Mouse (Mus musculus) midbrain, embryonic 11.5 days (tissue): Measurements from ENCODE around the gene Tbc1d5. TPM values are rescaled to one million over a fixed set of nuclear protein-coding genes. Genes with fewer than 3 reads are reported as not detected.

Source experiments
- ATAC-seq: fragments of 200-750 bp; cut with Nextera tagmentation; 2 replicates; pipeline ENCODE4 v1.8.0; 2017; ENCODE audit warnings: moderate TSS enrichment, moderate library complexity; ENCODE audit not compliant: low FRiP score
- DNase-seq: peaks from one replicate; pipeline ENCODE4 v3.0.0; 2015; ENCODE audit warnings: low spot score; ENCODE audit errors: missing footprints
- H3K27ac ChIP-seq: fragments of 300-500 bp; sonication (generic); 2 replicates; pipeline ENCODE4 v1.5.1; 2014; ENCODE audit warnings: low read depth, low read length
- H3K27me3 ChIP-seq: fragments of 300-500 bp; sonication (generic); 2 replicates; pipeline ENCODE4 v1.6.1; 2014; ENCODE audit warnings: mild to moderate bottlenecking, low read length, moderate library complexity, mixed read lengths; ENCODE audit not compliant: control insufficient read depth, insufficient read depth
- H3K36me3 ChIP-seq: fragments of 300-500 bp; sonication (generic); 2 replicates; pipeline ENCODE4 v1.6.1; 2014; ENCODE audit warnings: mild to moderate bottlenecking, low read length, moderate library complexity, mixed read lengths; ENCODE audit not compliant: control insufficient read depth, insufficient read depth
- H3K4me1 ChIP-seq: fragments of 300-500 bp; sonication (generic); 2 replicates; pipeline ENCODE4 v1.6.1; 2014; ENCODE audit warnings: low read length; ENCODE audit not compliant: control insufficient read depth, insufficient read depth
- H3K4me2 ChIP-seq: fragments of 300-500 bp; sonication (generic); 2 replicates; pipeline ENCODE4 v1.6.1; 2014; ENCODE audit warnings: mild to moderate bottlenecking, moderate library complexity
- H3K4me3 ChIP-seq: fragments of 300-500 bp; sonication (generic); 2 replicates; pipeline ENCODE4 v1.5.1; 2014; ENCODE audit warnings: low read depth, low read length
- H3K9ac ChIP-seq: fragments of 300-500 bp; sonication (generic); 2 replicates; pipeline ENCODE4 v1.6.1; 2014; ENCODE audit warnings: low read length
- H3K9me3 ChIP-seq: fragments of 300-500 bp; sonication (generic); 2 replicates; pipeline ENCODE4 v1.6.1; 2016; ENCODE audit warnings: low read length; ENCODE audit not compliant: control insufficient read depth
- WGBS: fragments of 180-500 bp; shearing (Covaris S2); extraction: QIAGEN DNeasy Blood & Tissue Kit; methylation state at CpG from one replicate; pipeline ENCODE4 v1.1.7; 2014; 5-methylcytosine and 5-hydroxymethylcytosine counted together
- polyA plus RNA-seq: library from polyadenylated mRNA; unstranded; fragments of >200 nt; fragmentation: Nextera tagmentation; extraction: Ambion mirVana; gene quantifications from 2 replicates; pipeline ENCODE4 v1.2.1, GENCODE M21; 2014

The Tbc1d5 gene
- 9.4 and 9.9 TPM in 2 replicates for polyA plus RNA-seq

- no peaks in the 10 kb centered on the region for H3K9me3 ChIP-seq
- H3K9ac ChIP-seq: peak within 1 kb of the TSS; percentile 98
- H3K4me2 ChIP-seq: peak within 1 kb of the TSS; percentile 75
- WGBS: 3% methylated on average over 54 of the region's 54 CpGs
- peak; percentile 99 for DNase-seq
- H3K36me3 ChIP-seq: no peaks in the 10 kb centered on the region
- H3K27ac ChIP-seq: peak within 1 kb of the TSS; percentile 97
- peaks cover 4% of the 10 kb centered on the region; the same call in 1 of the 2 replicates for H3K4me1 ChIP-seq
- H3K27me3 ChIP-seq: no peaks in the 10 kb centered on the region
- H3K4me3 ChIP-seq: peak within 1 kb of the TSS; percentile 81
- ATAC-seq: peak; percentile 96
These were observed at the start of gene Tbc1d5 for GRCm38 (mm10) chr17:51179195-51179953. Gene Tbc1d5 (minus strand): TSS chr17:51179352.

GRCm38 (mm10) chr17:51226056-51226455 lies 46.9 kb upstream of the Tbc1d5 start:
- H3K4me1 ChIP-seq: no peaks in the 10 kb centered on the region

GRCm38 (mm10) chr17:51223152-51223551 lies 44.0 kb upstream of the Tbc1d5 start:
- Histone ChIP-seq H3K4me3 (no peak overlapping the region), H3K4me2 (no peak overlapping the region), H3K9ac (no peak overlapping the region), H3K27ac (no peak overlapping the region), H3K36me3 (no peaks in the 10 kb centered on the region), H3K27me3 (no peaks in the 10 kb centered on the region), H3K4me1 (no peaks in the 10 kb centered on the region), H3K9me3 (no peaks in the 10 kb centered on the region)
- DNase-seq: no peak
- ATAC-seq: 0 out of 2 replicates have a peak, but pooled peaks have one; percentile 40
- WGBS: 18% methylated on average over 4 of the region's 4 CpGs

More at GRCm38 (mm10) chr17:51226056-51226455, 46.9 kb upstream of the Tbc1d5 start:
- H3K27me3 ChIP-seq: no peaks in the 10 kb centered on the region
- H3K9ac ChIP-seq: no peak overlapping the region
- H3K4me3 ChIP-seq: no peak overlapping the region
- no peak overlapping the region for H3K4me2 ChIP-seq
- no peaks in the 10 kb centered on the region for H3K9me3 ChIP-seq
- ATAC-seq: no peak
- 84% methylated on average over 1 of the region's 1 CpGs for WGBS
- no peaks in the 10 kb centered on the region for H3K36me3 ChIP-seq
- no peak for DNase-seq
- no peak overlapping the region for H3K27ac ChIP-seq

- Histone ChIP-seq H3K4me1 (no peaks in the 10 kb centered on the region), H3K27me3 (no peaks in the 10 kb centered on the region), H3K4me2 (no peak overlapping the region), H3K9ac (no peak overlapping the region), H3K36me3 (no peaks in the 10 kb centered on the region), H3K4me3 (no peak overlapping the region), H3K27ac (no peak overlapping the region), H3K9me3 (no peaks in the 10 kb centered on the region)
- WGBS: 85% methylated on average over 7 of the region's 7 CpGs
- ATAC-seq (no peak), DNase-seq (no peak)
These were observed 41.9 kb upstream of the Tbc1d5 start for GRCm38 (mm10) chr17:51221075-51221474.

- whole genome bisulfite sequencing: 89% methylated on average over 3 of the region's 3 CpGs
- ATAC-seq (no peak), DNase-seq (no peak)
- no peaks in the 10 kb centered on the region for H3K27me3 ChIP-seq
- no peaks in the 10 kb centered on the region for H3K9me3 ChIP-seq
- H3K4me1 ChIP-seq: no peaks in the 10 kb centered on the region
- no peak overlapping the region for H3K4me3 ChIP-seq
- no peak overlapping the region for H3K27ac ChIP-seq
- H3K4me2 ChIP-seq: no peak overlapping the region
- no peak overlapping the region for H3K9ac ChIP-seq
- H3K36me3 ChIP-seq: no peaks in the 10 kb centered on the region
These were observed 40.7 kb upstream of the Tbc1d5 start for GRCm38 (mm10) chr17:51219897-51220296.

- Histone ChIP-seq H3K9me3 (no peaks in the 10 kb centered on the region), H3K36me3 (no peaks in the 10 kb centered on the region), H3K27me3 (no peaks in the 10 kb centered on the region), H3K27ac (no peak overlapping the region), H3K9ac (no peak overlapping the region), H3K4me3 (no peak overlapping the region), H3K4me1 (no peaks in the 10 kb centered on the region), H3K4me2 (no peak overlapping the region)
- DNase-seq (no peak), ATAC-seq (no peak)
- 91% methylated on average over 6 of the region's 6 CpGs for WGBS
These were observed 37.3 kb upstream of the Tbc1d5 start for GRCm38 (mm10) chr17:51216426-51216825.

- no peak overlapping the region for H3K4me2 ChIP-seq
- no peak overlapping the region for H3K27ac ChIP-seq
- ATAC-seq: no peak
- H3K9me3 ChIP-seq: no peaks in the 10 kb centered on the region
- H3K9ac ChIP-seq: no peak overlapping the region
- no peak for DNase-seq
- H3K36me3 ChIP-seq: no peaks in the 10 kb centered on the region
- WGBS: 91% methylated on average over 2 of the region's 2 CpGs
- no peak overlapping the region for H3K4me3 ChIP-seq
- H3K27me3 ChIP-seq: no peaks in the 10 kb centered on the region
- H3K4me1 ChIP-seq: no peaks in the 10 kb centered on the region
These were observed 30.4 kb upstream of the Tbc1d5 start for GRCm38 (mm10) chr17:51209565-51209964.

GRCm38 (mm10) chr17:51204643-51205042 lies 25.5 kb upstream of the Tbc1d5 start:
- H3K4me3 ChIP-seq: no peak overlapping the region
- no peaks in the 10 kb centered on the region for H3K36me3 ChIP-seq
- no peak overlapping the region for H3K27ac ChIP-seq
- 86% methylated on average over 2 of the region's 2 CpGs for WGBS
- H3K9me3 ChIP-seq: no peaks in the 10 kb centered on the region
- H3K27me3 ChIP-seq: no peaks in the 10 kb centered on the region
- no peak overlapping the region for H3K4me2 ChIP-seq
- no peak overlapping the region for H3K9ac ChIP-seq
- H3K4me1 ChIP-seq: no peaks in the 10 kb centered on the region
- ATAC-seq (no peak), DNase-seq (no peak)

- H3K36me3 ChIP-seq: no peaks in the 10 kb centered on the region
- WGBS: 89% methylated on average over 2 of the region's 2 CpGs
- no peaks in the 10 kb centered on the region for H3K9me3 ChIP-seq
- ATAC-seq (no peak), DNase-seq (no peak)
- no peaks in the 10 kb centered on the region for H3K4me1 ChIP-seq
- H3K27me3 ChIP-seq: no peaks in the 10 kb centered on the region
- no peak overlapping the region for H3K27ac ChIP-seq
- no peak overlapping the region for H3K4me3 ChIP-seq
- no peak overlapping the region for H3K9ac ChIP-seq
- no peak overlapping the region for H3K4me2 ChIP-seq
These were observed 16.4 kb upstream of the Tbc1d5 start for GRCm38 (mm10) chr17:51195561-51195960.
